Mouse (Mus musculus): ENCODE measurements around the gene Grin1. TPM values are rescaled to one million over a fixed set of nuclear protein-coding genes. Genes with fewer than 3 reads are reported as not detected.

Gene Grin1
- polyA plus RNA-seq, 1 experiment: 0.63 TPM

- H3K36me3 ChIP-seq (ENCODE audit: control insufficient read depth, insufficient read depth, low read length): peaks cover 51% of the 10 kb centered on the region
- peak within 1 kb of the TSS; percentile 88 for H3K4me3 ChIP-seq (ENCODE audit: low read depth, low read length)
- peak within 1 kb of the TSS; percentile 45 for H3K27ac ChIP-seq (ENCODE audit: insufficient read depth, low read depth, low read length)
- TF ChIP-seq POLR2A (IDR thresholded peaks at IDR 0.05; ENCODE audit: low read depth, low read length) (peak; percentile 13; the same call in 1 of the 2 replicates), CTCF (IDR thresholded peaks at IDR 0.05; ENCODE audit: extremely low read depth, insufficient read length, insufficient replicate concordance, low read depth, low read length) (no peak)
- peaks cover 14% of the 10 kb centered on the region for H3K4me1 ChIP-seq (ENCODE audit: control insufficient read depth, insufficient read depth, insufficient read length, low read length)
- WGBS: under 1% methylated on average over 55 of the region's 55 CpGs
- no peaks in the 10 kb centered on the region for H3K27me3 ChIP-seq (ENCODE audit: control insufficient read depth, insufficient read depth, low read length)
These were observed 47.0 kb downstream of the Grin1 start, which contains the start of the genes Ssna1 and Anapc2 for GRCm38 (mm10) chr2:25271827-25272511. Gene Ssna1, minus strand, starts transcription at chr2:25272438. Gene Anapc2, plus strand, starts transcription at chr2:25272478.

GRCm38 (mm10) chr2:25267746-25268309, 51.2 kb downstream of the Grin1 start:
- peaks cover 32% of the 10 kb centered on the region for H3K36me3 ChIP-seq (ENCODE audit: control insufficient read depth, insufficient read depth, low read length)
- 0 out of 2 replicates have a peak overlapping the region, but pooled peaks have one; percentile 95 for H3K27ac ChIP-seq (ENCODE audit: insufficient read depth, low read depth, low read length)
- no peaks in the 10 kb centered on the region for H3K27me3 ChIP-seq (ENCODE audit: control insufficient read depth, insufficient read depth, low read length)
- H3K4me1 ChIP-seq (ENCODE audit: control insufficient read depth, insufficient read depth, insufficient read length, low read length): peaks cover 9% of the 10 kb centered on the region
- WGBS: 56% methylated on average over 4 of the region's 4 CpGs
- H3K4me3 ChIP-seq (ENCODE audit: low read depth, low read length): 0 out of 2 replicates have a peak overlapping the region, but pooled peaks have one; percentile 4
- TF ChIP-seq POLR2A (IDR thresholded peaks at IDR 0.05; ENCODE audit: low read depth, low read length): no peak
- no peak for TF ChIP-seq CTCF (IDR thresholded peaks at IDR 0.05; ENCODE audit: extremely low read depth, insufficient read length, insufficient replicate concordance, low read depth, low read length)

- peaks cover 6% of the 10 kb centered on the region; the same call in 1 of the 2 replicates for H3K4me1 ChIP-seq (ENCODE audit: control insufficient read depth, insufficient read depth, insufficient read length, low read length)
- H3K27ac ChIP-seq (ENCODE audit: insufficient read depth, low read depth, low read length): peak overlapping the region; percentile 95
- no peaks in the 10 kb centered on the region for H3K27me3 ChIP-seq (ENCODE audit: control insufficient read depth, insufficient read depth, low read length)
- peak overlapping the region; percentile 66 for H3K4me3 ChIP-seq (ENCODE audit: low read depth, low read length)
- TF ChIP-seq CTCF (IDR thresholded peaks at IDR 0.05; ENCODE audit: extremely low read depth, insufficient read length, insufficient replicate concordance, low read depth, low read length): no peak
- TF ChIP-seq POLR2A (IDR thresholded peaks at IDR 0.05; ENCODE audit: low read depth, low read length): no peak
- H3K36me3 ChIP-seq (ENCODE audit: control insufficient read depth, insufficient read depth, low read length): peaks cover 32% of the 10 kb centered on the region
These were observed 51.7 kb downstream of the Grin1 start for GRCm38 (mm10) chr2:25267241-25267640.

- Histone ChIP-seq H3K36me3 (ENCODE audit: control insufficient read depth, insufficient read depth, low read length) (peaks cover 32% of the 10 kb centered on the region), H3K4me3 (ENCODE audit: low read depth, low read length) (peak overlapping the region; percentile 66), H3K4me1 (ENCODE audit: control insufficient read depth, insufficient read depth, insufficient read length, low read length) (peaks cover 6% of the 10 kb centered on the region; the same call in 1 of the 2 replicates), H3K27ac (ENCODE audit: insufficient read depth, low read depth, low read length) (peak overlapping the region; percentile 95), H3K27me3 (ENCODE audit: control insufficient read depth, insufficient read depth, low read length) (no peaks in the 10 kb centered on the region)
- no peak for TF ChIP-seq CTCF (IDR thresholded peaks at IDR 0.05; ENCODE audit: extremely low read depth, insufficient read length, insufficient replicate concordance, low read depth, low read length)
- no peak for TF ChIP-seq POLR2A (IDR thresholded peaks at IDR 0.05; ENCODE audit: low read depth, low read length)
- 15% methylated on average over 2 of the region's 2 CpGs for WGBS
These were observed 52.3 kb downstream of the Grin1 start for GRCm38 (mm10) chr2:25266720-25267119.

GRCm38 (mm10) chr2:25265897-25266656, 52.9 kb downstream of the Grin1 start:
- Histone ChIP-seq H3K4me1 (ENCODE audit: control insufficient read depth, insufficient read depth, insufficient read length, low read length) (peaks cover 6% of the 10 kb centered on the region; the same call in 1 of the 2 replicates), H3K27ac (ENCODE audit: insufficient read depth, low read depth, low read length) (peak overlapping the region; percentile 95), H3K36me3 (ENCODE audit: control insufficient read depth, insufficient read depth, low read length) (peaks cover 31% of the 10 kb centered on the region), H3K27me3 (ENCODE audit: control insufficient read depth, insufficient read depth, low read length) (no peaks in the 10 kb centered on the region), H3K4me3 (ENCODE audit: low read depth, low read length) (peak overlapping the region; percentile 66)
- 23% methylated on average over 6 of the region's 6 CpGs for WGBS
- TF ChIP-seq CTCF (IDR thresholded peaks at IDR 0.05; ENCODE audit: extremely low read depth, insufficient read length, insufficient replicate concordance, low read depth, low read length): no peak
- TF ChIP-seq POLR2A (IDR thresholded peaks at IDR 0.05; ENCODE audit: low read depth, low read length): peak; percentile 53; the same call in 1 of the 2 replicates

GRCm38 (mm10) chr2:25264851-25265250, 54.1 kb downstream of the Grin1 start:
- TF ChIP-seq CTCF (IDR thresholded peaks at IDR 0.05; ENCODE audit: extremely low read depth, insufficient read length, insufficient replicate concordance, low read depth, low read length) (no peak), POLR2A (IDR thresholded peaks at IDR 0.05; ENCODE audit: low read depth, low read length) (peak; percentile 79; the same call in 1 of the 2 replicates)
- WGBS: 24% methylated on average over 3 of the region's 3 CpGs

More at GRCm38 (mm10) chr2:25264851-25265250, 54.1 kb downstream of the Grin1 start:
- peak overlapping the region; percentile 98 for H3K27ac ChIP-seq (ENCODE audit: insufficient read depth, low read depth, low read length)
- peaks cover 20% of the 10 kb centered on the region for H3K36me3 ChIP-seq (ENCODE audit: control insufficient read depth, insufficient read depth, low read length)
- H3K4me1 ChIP-seq (ENCODE audit: control insufficient read depth, insufficient read depth, insufficient read length, low read length): peaks cover 6% of the 10 kb centered on the region; the same call in 1 of the 2 replicates
- H3K4me3 ChIP-seq (ENCODE audit: low read depth, low read length): peak overlapping the region; percentile 80
- no peaks in the 10 kb centered on the region for H3K27me3 ChIP-seq (ENCODE audit: control insufficient read depth, insufficient read depth, low read length)

All from small intestine, adult 2 months (tissue).